Mouse (Mus musculus) neural tube, embryonic 10.5 days (tissue): ENCODE results near the gene Faim2.

Experiments used
- DNase-seq: peaks from one replicate; pipeline ENCODE4 v3.0.0-alpha.2; 2017; ENCODE audit warnings: low spot score; ENCODE audit errors: extremely low spot score

Faim2 gene

GRCm38 (mm10) chr15:99469067-99469466 is 58.9 kb downstream of the Faim2 start:
- DNase-seq: peak; percentile 59

DNA sequence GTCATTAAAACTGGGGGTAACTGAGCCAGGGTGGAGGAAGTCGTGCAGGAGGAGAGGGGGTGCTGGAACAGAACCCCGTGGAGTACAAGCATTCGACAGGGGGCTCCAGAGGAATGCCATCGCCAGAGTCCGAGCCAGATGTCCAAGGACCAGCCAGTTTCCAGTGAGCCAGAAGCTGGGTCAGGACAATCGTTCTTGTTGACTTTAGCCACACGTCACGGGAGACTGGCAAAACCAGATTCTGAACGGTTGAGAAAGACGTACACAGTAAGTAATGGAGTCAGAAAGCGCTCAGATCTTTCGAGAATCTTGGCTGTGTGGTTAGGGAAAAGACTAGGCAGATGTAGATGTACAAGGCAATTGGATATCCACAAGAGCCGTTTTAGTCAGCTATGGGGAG is 64.8 kb downstream of the Faim2 start:
- DNase-seq: no peak

- DNase-seq: peak; percentile 97
These were observed 70.2 kb downstream of the Faim2 start, which contains the start of gene Nckap5l for GRCm38 (mm10) chr15:99457606-99458401. TSS of gene Nckap5l (minus strand) at chr15:99457748.

- peak; percentile 64 for DNase-seq
These were observed 70.9 kb downstream of the Faim2 start for GRCm38 (mm10) chr15:99456963-99457605.

DNA sequence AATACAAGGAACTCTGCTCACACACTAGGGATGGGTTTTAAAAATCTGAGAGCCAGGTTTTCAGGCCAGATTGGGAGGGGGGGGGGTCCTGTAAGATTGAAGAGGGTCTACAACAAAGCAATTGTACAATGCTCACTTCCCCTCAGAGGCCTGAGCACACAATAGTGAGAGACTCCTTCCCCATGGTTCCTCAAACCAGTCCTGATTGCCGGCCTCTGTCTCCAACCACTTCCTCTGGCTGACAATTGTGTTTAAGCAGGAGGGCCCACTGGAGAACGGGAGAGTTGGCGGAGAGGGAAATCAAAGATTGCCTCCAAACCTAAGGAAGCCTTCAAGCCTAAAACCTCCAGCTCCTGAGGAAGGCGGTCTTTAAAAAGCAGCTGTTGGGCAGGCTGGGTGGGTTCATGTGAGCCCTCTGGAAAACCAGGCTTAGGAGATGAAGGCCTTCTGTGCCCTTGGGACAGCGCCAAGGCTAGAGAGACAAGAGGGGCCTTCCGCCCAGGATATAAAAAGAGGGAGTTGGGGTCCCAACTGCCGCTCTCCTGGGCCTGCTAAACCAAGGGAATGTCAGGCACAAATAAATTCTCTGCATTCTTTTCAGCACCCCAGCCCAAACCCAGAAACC is 71.5 kb downstream of the Faim2 start:
- DNase-seq: no peak

DNA sequence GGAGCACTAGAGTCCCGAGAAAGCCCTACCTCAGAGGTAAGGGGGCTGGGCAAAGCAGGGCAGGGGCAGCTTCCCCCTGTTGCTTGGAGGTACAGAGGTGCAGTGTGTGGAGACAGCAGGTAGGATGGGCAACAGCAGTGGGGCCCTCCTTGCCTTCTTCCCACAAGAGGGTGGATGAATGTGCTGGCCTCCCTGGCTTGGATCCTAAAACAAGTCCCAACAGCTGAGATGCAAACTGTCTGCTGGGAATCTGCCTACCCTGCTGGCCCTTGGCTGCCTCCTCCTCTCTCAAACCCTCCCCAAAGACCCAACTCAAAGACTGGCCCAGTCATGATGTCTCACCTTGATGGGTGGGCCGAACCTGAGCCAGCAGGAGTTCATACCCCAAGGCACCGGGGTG is 72.5 kb downstream of the Faim2 start:
- DNase-seq: no peak

DNA sequence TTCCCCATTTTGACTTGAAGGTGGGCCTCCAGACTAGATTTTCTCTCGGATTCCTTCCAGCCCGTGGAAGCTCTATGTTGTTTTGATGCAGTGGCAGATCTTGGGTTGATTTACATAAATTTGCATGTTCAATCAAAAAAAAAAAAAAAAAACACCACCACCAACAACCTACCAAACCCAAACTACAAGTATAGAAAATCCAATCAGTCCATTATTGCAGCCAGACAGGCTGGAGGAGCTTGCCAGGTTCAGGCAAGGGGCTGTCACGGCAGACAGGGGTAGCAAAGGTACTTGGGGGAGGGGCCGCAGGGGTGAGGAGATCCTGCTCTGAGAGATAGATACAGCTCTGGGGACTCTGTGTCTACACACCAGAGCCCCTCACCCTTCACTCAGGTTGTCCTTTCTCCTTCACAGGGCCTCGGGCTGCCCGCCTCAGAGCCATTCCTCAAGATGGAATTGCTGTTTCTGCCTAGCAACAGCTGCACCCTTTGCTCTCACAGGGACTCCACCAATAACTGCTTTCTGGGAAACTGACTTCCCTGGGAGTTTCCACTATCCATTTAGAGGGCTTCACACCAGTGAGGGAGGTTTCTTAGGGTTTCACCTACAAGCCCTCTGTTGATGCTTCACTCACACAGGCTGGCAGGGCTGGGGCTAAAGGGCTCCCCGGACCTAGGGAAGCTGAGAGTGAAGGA is 73.2 kb downstream of the Faim2 start:
- no peak for DNase-seq

DNA sequence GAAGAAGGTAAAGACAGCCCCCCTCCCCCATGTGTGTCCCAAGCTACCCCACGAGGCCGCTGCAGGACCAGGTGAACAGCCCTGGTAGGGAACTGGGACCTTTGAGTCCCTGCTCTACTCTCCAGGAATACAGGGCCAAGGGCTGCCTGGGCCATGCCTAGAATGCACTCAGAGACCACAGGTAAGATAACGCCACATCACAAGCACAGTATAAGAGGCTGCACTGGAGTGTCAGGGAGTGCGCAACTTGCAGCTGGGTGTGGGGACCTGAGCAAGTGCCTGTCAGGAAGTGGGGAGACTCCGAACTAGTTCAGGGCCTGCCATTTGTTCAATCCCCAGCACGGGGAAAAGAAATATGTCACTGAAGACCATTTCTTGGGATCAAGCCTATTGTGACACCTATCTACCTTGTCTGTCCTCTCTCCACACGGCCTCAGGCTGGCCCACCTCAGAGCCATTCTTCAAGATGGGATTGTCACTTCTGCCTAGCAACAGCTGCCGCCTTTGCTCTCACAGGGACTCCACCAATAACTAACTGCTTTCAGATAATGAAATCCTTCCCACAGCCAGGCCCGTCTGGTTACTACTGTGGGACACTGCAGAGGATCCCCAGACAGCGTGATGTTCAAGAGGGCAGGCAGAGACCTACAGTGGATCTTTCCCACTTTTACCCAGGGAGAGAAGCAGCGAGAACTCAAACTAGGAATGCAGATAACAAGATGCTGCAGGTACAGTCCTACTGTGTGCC is 74.6 kb downstream of the Faim2 start:
- DNase-seq: no peak

GRCm38 (mm10) chr15:99449751-99450280 is 78.1 kb downstream of the Faim2 start:
- no peak for DNase-seq

- no peak for DNase-seq
These were observed 78.7 kb downstream of the Faim2 start for GRCm38 (mm10) chr15:99449131-99449750.
